Mouse (Mus musculus) spleen, adult 2 months (tissue): ENCODE results near the gene Amtn.

ENCODE experiments used
- CTCF ChIP-seq: fragments of 200-500 bp; IDR thresholded peaks from 2 replicates; pipeline ENCODE4 v1.5.1; 2011; ENCODE audit warnings: mild to moderate bottlenecking, inconsistent platforms; ENCODE audit not compliant: insufficient read depth, insufficient read length, insufficient replicate concordance; ENCODE audit errors: extremely low read depth
- POLR2A ChIP-seq: fragments of 200-500 bp; IDR thresholded peaks from 2 replicates; pipeline ENCODE4 v1.6.1; 2011; ENCODE audit warnings: low read depth, low read length, inconsistent platforms

GRCm38 (mm10) chr5:88364768-88365167 lies 11.1 kb upstream of the Amtn start:
- no peak for TF ChIP-seq POLR2A
- no peak for TF ChIP-seq CTCF
